Mouse (Mus musculus): ENCODE data around the gene Rpl38. TPM values are rescaled to one million over a fixed set of nuclear protein-coding genes. Genes with fewer than 3 reads are reported as not detected.

Gene Rpl38
- polyA plus RNA-seq, 1 experiment from 2014 or later, result 775 TPM

GRCm38 (mm10) chr11:114691454-114692182 lies 23.3 kb downstream of the Rpl38 start:
- Histone ChIP-seq H3K4me1 (replicated peaks) (no peaks in the 10 kb centered on the region), H3K27me3 (no peaks in the 10 kb centered on the region), H3K9ac (no peak overlapping the region), H3K27ac (no peak overlapping the region), H3K36me3 (no peaks in the 10 kb centered on the region), H3K4me3 (no peak overlapping the region), H3K9me3 (replicated peaks) (no peaks in the 10 kb centered on the region), H3K4me2 (no peak overlapping the region)
- ATAC-seq (replicated peaks; ENCODE audit: insufficient number of reproducible peaks, insufficient read depth, low FRiP score, low read depth), result no peak
- 46% methylated on average over 6 of the region's 6 CpGs for WGBS

- Histone ChIP-seq H3K4me1 (replicated peaks) (no peaks in the 10 kb centered on the region), H3K9me3 (replicated peaks) (no peaks in the 10 kb centered on the region), H3K27me3 (no peaks in the 10 kb centered on the region), H3K36me3 (no peaks in the 10 kb centered on the region), H3K4me2 (no peak overlapping the region), H3K27ac (no peak overlapping the region), H3K9ac (no peak overlapping the region), H3K4me3 (no peak overlapping the region)
- WGBS, result 63% methylated on average over 7 of the region's 7 CpGs
- no peak for ATAC-seq (replicated peaks; ENCODE audit: insufficient number of reproducible peaks, insufficient read depth, low FRiP score, low read depth)
Measured at GRCm38 (mm10) chr11:114692601-114693000, 24.3 kb downstream of the Rpl38 start.

- H3K9ac ChIP-seq, result no peak overlapping the region
- ATAC-seq (replicated peaks; ENCODE audit: insufficient number of reproducible peaks, insufficient read depth, low FRiP score, low read depth), result no peak
- 79% methylated on average over 6 of the region's 6 CpGs for WGBS
- no peak overlapping the region for H3K4me3 ChIP-seq
- no peak overlapping the region for H3K4me2 ChIP-seq
- no peak overlapping the region for H3K27ac ChIP-seq
- H3K36me3 ChIP-seq, result no peaks in the 10 kb centered on the region
- H3K4me1 ChIP-seq (replicated peaks), result no peaks in the 10 kb centered on the region
- no peaks in the 10 kb centered on the region for H3K9me3 ChIP-seq (replicated peaks)
- no peaks in the 10 kb centered on the region for H3K27me3 ChIP-seq
Measured at GRCm38 (mm10) chr11:114693456-114693855, 25.1 kb downstream of the Rpl38 start.

DNA sequence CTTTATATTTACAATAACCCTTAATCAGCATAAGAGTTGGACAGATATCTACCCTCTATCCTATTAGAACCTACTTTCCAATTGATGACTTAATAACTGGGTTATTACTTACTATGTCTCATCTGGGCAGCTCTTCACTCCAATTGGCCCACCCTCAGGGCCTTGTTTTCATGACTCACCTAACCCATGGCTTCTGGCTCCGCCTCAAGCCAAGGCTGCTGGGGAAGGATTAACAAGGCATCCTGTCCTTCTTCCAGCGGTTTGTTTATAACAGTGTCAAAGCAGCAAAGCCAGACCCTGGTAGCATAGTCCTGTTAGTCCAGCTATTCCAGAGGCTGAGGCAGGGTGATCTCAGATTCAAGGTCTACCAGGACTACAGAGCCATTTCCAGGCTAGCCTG lies 26.1 kb downstream of the Rpl38 start:
- Histone ChIP-seq H3K4me2 (no peak overlapping the region), H3K27ac (no peak overlapping the region), H3K9ac (no peak overlapping the region), H3K9me3 (replicated peaks) (no peaks in the 10 kb centered on the region), H3K36me3 (no peaks in the 10 kb centered on the region), H3K4me3 (no peak overlapping the region), H3K27me3 (no peaks in the 10 kb centered on the region), H3K4me1 (replicated peaks) (no peaks in the 10 kb centered on the region)
- WGBS, result 78% methylated on average over 2 of the region's 2 CpGs
- ATAC-seq (replicated peaks; ENCODE audit: insufficient number of reproducible peaks, insufficient read depth, low FRiP score, low read depth), result no peak

DNA sequence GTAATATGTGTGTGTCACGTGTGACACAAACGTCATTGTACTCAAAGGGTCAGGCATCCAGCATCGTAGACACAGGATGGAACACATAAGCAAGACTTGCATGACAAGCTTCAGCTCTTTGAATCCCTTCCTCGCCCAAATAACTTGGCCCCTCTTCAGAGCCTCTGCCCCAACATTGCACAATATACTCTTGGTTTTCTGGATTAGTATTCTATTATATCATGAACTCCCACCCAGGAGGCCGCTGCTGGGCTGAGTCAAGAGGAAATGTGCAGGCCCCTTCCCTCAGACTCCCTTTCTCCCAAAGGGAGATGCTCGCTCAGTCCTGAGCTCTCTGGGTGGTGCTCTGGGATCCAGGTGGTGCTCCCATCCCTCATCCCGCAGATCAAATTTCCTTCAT lies 30.2 kb downstream of the Rpl38 start:
- no peaks in the 10 kb centered on the region for H3K27me3 ChIP-seq
- no peak for ATAC-seq (replicated peaks; ENCODE audit: insufficient number of reproducible peaks, insufficient read depth, low FRiP score, low read depth)
- no peaks in the 10 kb centered on the region for H3K9me3 ChIP-seq (replicated peaks)
- no peak overlapping the region for H3K27ac ChIP-seq
- H3K9ac ChIP-seq, result no peak overlapping the region
- no peak overlapping the region for H3K4me2 ChIP-seq
- WGBS, result 85% methylated on average over 7 of the region's 7 CpGs
- H3K36me3 ChIP-seq, result no peaks in the 10 kb centered on the region
- H3K4me3 ChIP-seq, result no peak overlapping the region
- peaks cover 3% of the 10 kb centered on the region for H3K4me1 ChIP-seq (replicated peaks)

- no peaks in the 10 kb centered on the region for H3K9me3 ChIP-seq (replicated peaks)
- 75% methylated on average over 12 of the region's 12 CpGs for WGBS
- H3K36me3 ChIP-seq, result no peaks in the 10 kb centered on the region
- no peak overlapping the region for H3K4me2 ChIP-seq
- no peak overlapping the region for H3K4me3 ChIP-seq
- H3K27me3 ChIP-seq, result no peaks in the 10 kb centered on the region
- peak; percentile 67 for ATAC-seq (replicated peaks; ENCODE audit: insufficient number of reproducible peaks, insufficient read depth, low FRiP score, low read depth)
- peak overlapping the region; percentile 38; the same call in 1 of the 2 replicates for H3K27ac ChIP-seq
- peaks cover 12% of the 10 kb centered on the region for H3K4me1 ChIP-seq (replicated peaks)
- no peak overlapping the region for H3K9ac ChIP-seq
Measured at GRCm38 (mm10) chr11:114699511-114699910, 31.2 kb downstream of the Rpl38 start.

- Histone ChIP-seq H3K4me3 (no peak overlapping the region), H3K4me1 (replicated peaks) (peaks cover 15% of the 10 kb centered on the region), H3K27me3 (no peaks in the 10 kb centered on the region), H3K4me2 (no peak overlapping the region), H3K36me3 (no peaks in the 10 kb centered on the region), H3K27ac (no peak overlapping the region), H3K9me3 (replicated peaks) (no peaks in the 10 kb centered on the region), H3K9ac (no peak overlapping the region)
- 83% methylated on average over 15 of the region's 15 CpGs for WGBS
- no peak for ATAC-seq (replicated peaks; ENCODE audit: insufficient number of reproducible peaks, insufficient read depth, low FRiP score, low read depth)
Measured at GRCm38 (mm10) chr11:114702311-114702995, 34.1 kb downstream of the Rpl38 start.

DNA sequence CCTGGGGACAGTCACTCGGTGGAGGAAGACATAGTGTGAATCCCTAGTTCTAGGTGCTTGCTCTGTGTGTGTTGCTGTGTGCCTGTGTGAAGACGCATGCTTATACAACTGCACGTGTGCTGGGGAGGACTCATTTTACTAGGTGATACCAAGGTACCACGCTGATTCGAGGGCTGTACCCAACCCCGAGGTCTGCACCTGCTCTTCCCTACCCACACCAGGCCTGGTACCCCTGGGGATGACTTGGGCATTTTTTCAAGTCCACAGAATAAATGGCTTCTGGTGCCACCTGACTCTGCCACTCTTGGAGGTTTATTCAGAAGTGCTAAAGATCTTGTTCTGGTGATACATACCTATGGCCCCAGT lies 34.7 kb downstream of the Rpl38 start:
- Histone ChIP-seq H3K9me3 (replicated peaks) (no peaks in the 10 kb centered on the region), H3K27ac (no peak overlapping the region), H3K36me3 (no peaks in the 10 kb centered on the region), H3K9ac (no peak overlapping the region), H3K27me3 (no peaks in the 10 kb centered on the region), H3K4me3 (no peak overlapping the region), H3K4me2 (no peak overlapping the region), H3K4me1 (replicated peaks) (peaks cover 15% of the 10 kb centered on the region)
- WGBS, result 75% methylated on average over 6 of the region's 6 CpGs
- no peak for ATAC-seq (replicated peaks; ENCODE audit: insufficient number of reproducible peaks, insufficient read depth, low FRiP score, low read depth)

DNA sequence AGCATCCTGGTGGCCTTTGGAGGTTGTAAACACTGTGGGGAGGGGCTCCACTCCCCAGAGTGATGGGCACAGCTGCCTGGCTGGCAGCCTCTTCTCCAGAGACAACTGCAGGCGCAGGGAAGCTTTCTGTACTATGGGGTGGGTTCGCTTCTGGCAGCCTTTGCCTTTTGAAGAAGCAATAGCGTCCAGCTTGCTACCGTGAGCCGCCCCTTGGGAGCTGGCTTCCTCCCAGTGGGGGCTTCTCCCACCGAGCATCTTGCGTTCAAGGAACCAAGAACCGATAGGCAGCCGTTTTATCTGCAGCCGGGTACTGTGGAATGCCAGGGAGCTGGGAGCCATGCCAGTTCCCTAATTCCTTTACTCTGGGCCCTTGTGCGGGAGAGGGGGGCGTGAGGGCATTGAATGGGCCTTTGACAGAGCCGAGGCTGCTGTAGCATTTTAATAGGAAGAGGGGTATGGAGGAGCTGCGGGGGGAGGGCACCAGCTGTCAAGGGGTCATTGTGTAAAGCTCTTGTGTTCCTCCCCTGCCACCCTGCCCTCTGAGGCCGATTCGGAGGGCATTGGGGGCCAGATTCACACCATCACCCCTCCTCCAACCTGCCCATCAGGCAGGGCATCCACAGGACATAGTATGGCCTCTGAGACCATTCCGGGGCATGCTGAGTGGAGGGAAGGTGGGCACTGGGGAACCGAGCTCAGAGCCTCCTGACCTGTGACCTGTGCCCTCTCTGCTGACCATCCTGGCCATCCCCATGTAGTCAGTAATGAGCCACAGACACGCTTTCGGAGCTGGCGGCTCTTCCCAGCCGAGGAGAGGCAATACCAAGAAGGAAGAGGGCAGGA lies 36.0 kb downstream of the Rpl38 start:
- H3K4me1 ChIP-seq (replicated peaks), result peaks cover 15% of the 10 kb centered on the region
- no peak overlapping the region for H3K9ac ChIP-seq
- no peak overlapping the region for H3K27ac ChIP-seq
- H3K4me3 ChIP-seq, result no peak overlapping the region
- no peak; the same call in 1 of the 2 replicates for ATAC-seq (replicated peaks; ENCODE audit: insufficient number of reproducible peaks, insufficient read depth, low FRiP score, low read depth)
- H3K4me2 ChIP-seq, result peak overlapping the region; percentile 43; the same call in 1 of the 2 replicates
- no peaks in the 10 kb centered on the region for H3K9me3 ChIP-seq (replicated peaks)
- no peaks in the 10 kb centered on the region for H3K36me3 ChIP-seq
- 52% methylated on average over 22 of the region's 22 CpGs for WGBS
- no peaks in the 10 kb centered on the region for H3K27me3 ChIP-seq

DNA sequence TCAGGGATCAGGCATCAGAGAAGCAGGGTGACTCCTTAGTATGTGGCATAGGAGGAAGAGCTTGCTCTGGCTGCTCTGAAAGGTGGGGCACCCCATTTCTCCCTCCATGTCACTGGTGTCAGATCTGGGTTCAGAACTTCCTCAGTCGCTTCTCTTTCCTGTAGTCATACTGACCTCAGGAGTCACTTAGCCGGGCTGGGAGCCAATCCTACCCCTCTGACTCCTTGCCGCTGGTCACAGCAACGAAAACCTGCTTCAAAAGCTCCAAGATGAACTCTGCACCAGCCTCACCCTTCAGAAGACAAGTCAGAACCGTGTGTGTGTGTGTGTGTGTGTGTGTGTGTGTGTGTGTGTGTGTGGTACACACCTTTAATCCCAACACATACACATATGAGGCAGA lies 38.0 kb downstream of the Rpl38 start:
- no peak overlapping the region for H3K4me2 ChIP-seq
- H3K27me3 ChIP-seq, result no peaks in the 10 kb centered on the region
- no peak overlapping the region for H3K27ac ChIP-seq
- 62% methylated on average over 5 of the region's 5 CpGs for WGBS
- no peak overlapping the region for H3K9ac ChIP-seq
- H3K36me3 ChIP-seq, result no peaks in the 10 kb centered on the region
- no peaks in the 10 kb centered on the region for H3K9me3 ChIP-seq (replicated peaks)
- ATAC-seq (replicated peaks; ENCODE audit: insufficient number of reproducible peaks, insufficient read depth, low FRiP score, low read depth), result no peak
- no peak overlapping the region for H3K4me3 ChIP-seq
- H3K4me1 ChIP-seq (replicated peaks), result peaks cover 15% of the 10 kb centered on the region

DNA sequence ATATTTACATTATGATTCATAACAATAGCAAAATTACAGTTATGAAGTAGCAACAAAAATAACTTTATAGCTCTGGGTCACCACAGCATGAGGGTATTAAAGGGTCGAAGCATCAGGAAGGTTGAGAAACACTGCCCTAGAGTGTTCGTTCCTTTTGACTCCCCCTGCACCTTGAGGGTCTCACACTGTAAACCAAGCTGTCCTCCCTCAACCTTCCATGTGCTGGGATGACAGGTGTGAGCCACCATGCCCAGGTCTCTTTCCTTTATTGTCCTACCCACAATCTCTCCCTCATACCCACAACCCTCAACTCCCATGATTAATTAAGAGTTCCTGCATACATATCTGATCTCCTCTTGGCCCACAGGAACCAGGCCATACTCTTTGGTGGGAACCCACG lies 43.1 kb downstream of the Rpl38 start:
- no peak overlapping the region for H3K4me2 ChIP-seq
- H3K27ac ChIP-seq, result no peak overlapping the region
- H3K36me3 ChIP-seq, result no peaks in the 10 kb centered on the region
- no peak overlapping the region for H3K4me3 ChIP-seq
- no peak for ATAC-seq (replicated peaks; ENCODE audit: insufficient number of reproducible peaks, insufficient read depth, low FRiP score, low read depth)
- H3K4me1 ChIP-seq (replicated peaks), result no peaks in the 10 kb centered on the region
- H3K27me3 ChIP-seq, result no peaks in the 10 kb centered on the region
- H3K9me3 ChIP-seq (replicated peaks), result no peaks in the 10 kb centered on the region
- H3K9ac ChIP-seq, result no peak overlapping the region
- WGBS, result 78% methylated on average over 3 of the region's 3 CpGs

Data from heart, embryonic 15.5 days (tissue).